Mouse (Mus musculus): ENCODE measurements around the gene Cdkl4. TPM values are rescaled to one million over a fixed set of nuclear protein-coding genes. Genes with fewer than 3 reads are reported as not detected.

The Cdkl4 gene
- total RNA-seq (2014; rRNA removed) (6.9 and 7.9 TPM in 2 replicates), polyA plus RNA-seq (2015; fragmentation: Nextera tagmentation; extraction: Ambion mirVana) (5.4 and 6.0 TPM in 2 replicates)

DNA sequence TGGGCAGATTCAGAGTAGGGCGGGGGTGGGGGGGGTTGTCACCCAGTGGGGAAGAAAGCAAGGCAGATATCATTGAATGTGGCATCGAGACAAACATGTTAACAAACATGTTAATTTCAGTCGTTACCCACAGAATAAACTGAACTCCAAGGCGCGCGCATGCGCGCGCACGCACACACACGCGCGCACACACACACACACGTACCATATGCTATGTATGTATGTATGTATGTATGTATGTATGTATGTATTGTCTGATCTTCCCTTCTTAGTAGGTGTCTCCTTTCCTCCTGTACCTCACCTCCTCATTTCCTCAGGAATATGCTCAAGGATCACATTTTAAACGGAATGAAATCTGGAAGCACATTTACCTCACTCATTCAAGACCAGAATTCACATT lies at the start of gene Cdkl4:
TSS of gene Cdkl4 (minus strand) at position 175 of the 400 bp plus-strand sequence.
- WGBS, result 64% methylated on average over 15 of the region's 15 CpGs

GRCm38 (mm10) chr17:80624979-80625378 lies 47.4 kb upstream of the Cdkl4 start:
- Histone ChIP-seq H3K4me3 (ENCODE audit: low read depth, low read length) (no peak overlapping the region), H3K27me3 (ENCODE audit: insufficient read depth, low read length) (no peaks in the 10 kb centered on the region), H3K9ac (replicated peaks; ENCODE audit: low read length, poor library complexity, severe bottlenecking) (no peak overlapping the region), H3K9me3 (ENCODE audit: low read length) (no peaks in the 10 kb centered on the region), H3K36me3 (ENCODE audit: insufficient read depth, low read length) (no peaks in the 10 kb centered on the region), H3K4me2 (ENCODE audit: low read depth, low read length, poor library complexity, severe bottlenecking) (no peak overlapping the region), H3K4me1 (ENCODE audit: insufficient read depth, low read length) (no peaks in the 10 kb centered on the region), H3K27ac (ENCODE audit: low read depth, low read length) (no peak overlapping the region)
- no peak for TF ChIP-seq CTCF (IDR thresholded peaks at IDR 0.05)
- ATAC-seq (ENCODE audit: low FRiP score), result no peak
- DNase-seq (ENCODE audit: low spot score), result no peak

More for the DNA sequence above, at the start of gene Cdkl4:
- peak within 1 kb of the TSS; percentile 55 for H3K9ac ChIP-seq (replicated peaks; ENCODE audit: low read length, poor library complexity, severe bottlenecking)
- H3K4me3 ChIP-seq (ENCODE audit: low read depth, low read length), result peak within 1 kb of the TSS; percentile 54
- H3K36me3 ChIP-seq (ENCODE audit: insufficient read depth, low read length), result peaks cover 6% of the 10 kb centered on the region; the same call in 1 of the 2 replicates
- ATAC-seq (ENCODE audit: low FRiP score), result peak; percentile 53
- H3K4me2 ChIP-seq (ENCODE audit: low read depth, low read length, poor library complexity, severe bottlenecking), result peak within 1 kb of the TSS; percentile 97
- H3K4me1 ChIP-seq (ENCODE audit: insufficient read depth, low read length), result no peaks in the 10 kb centered on the region
- H3K27me3 ChIP-seq (ENCODE audit: insufficient read depth, low read length), result no peaks in the 10 kb centered on the region
- H3K9me3 ChIP-seq (ENCODE audit: low read length), result no peaks in the 10 kb centered on the region
- peak within 1 kb of the TSS; percentile 32; the same call in 1 of the 2 replicates for H3K27ac ChIP-seq (ENCODE audit: low read depth, low read length)
- DNase-seq (ENCODE audit: low spot score), result no peak
- no peak for TF ChIP-seq CTCF (IDR thresholded peaks at IDR 0.05)

GRCm38 (mm10) chr17:80621691-80622090 lies 44.1 kb upstream of the Cdkl4 start:
- 93% methylated on average over 4 of the region's 4 CpGs for WGBS
- no peaks in the 10 kb centered on the region for H3K4me1 ChIP-seq (ENCODE audit: insufficient read depth, low read length)
- no peak overlapping the region for H3K4me3 ChIP-seq (ENCODE audit: low read depth, low read length)
- no peak overlapping the region for H3K4me2 ChIP-seq (ENCODE audit: low read depth, low read length, poor library complexity, severe bottlenecking)
- TF ChIP-seq CTCF (IDR thresholded peaks at IDR 0.05), result no peak
- no peak overlapping the region for H3K27ac ChIP-seq (ENCODE audit: low read depth, low read length)
- H3K36me3 ChIP-seq (ENCODE audit: insufficient read depth, low read length), result peaks cover 7% of the 10 kb centered on the region
- no peaks in the 10 kb centered on the region for H3K9me3 ChIP-seq (ENCODE audit: low read length)
- no peaks in the 10 kb centered on the region for H3K27me3 ChIP-seq (ENCODE audit: insufficient read depth, low read length)
- ATAC-seq (ENCODE audit: low FRiP score) (no peak), DNase-seq (ENCODE audit: low spot score) (no peak)
- H3K9ac ChIP-seq (replicated peaks; ENCODE audit: low read length, poor library complexity, severe bottlenecking), result no peak overlapping the region

DNA sequence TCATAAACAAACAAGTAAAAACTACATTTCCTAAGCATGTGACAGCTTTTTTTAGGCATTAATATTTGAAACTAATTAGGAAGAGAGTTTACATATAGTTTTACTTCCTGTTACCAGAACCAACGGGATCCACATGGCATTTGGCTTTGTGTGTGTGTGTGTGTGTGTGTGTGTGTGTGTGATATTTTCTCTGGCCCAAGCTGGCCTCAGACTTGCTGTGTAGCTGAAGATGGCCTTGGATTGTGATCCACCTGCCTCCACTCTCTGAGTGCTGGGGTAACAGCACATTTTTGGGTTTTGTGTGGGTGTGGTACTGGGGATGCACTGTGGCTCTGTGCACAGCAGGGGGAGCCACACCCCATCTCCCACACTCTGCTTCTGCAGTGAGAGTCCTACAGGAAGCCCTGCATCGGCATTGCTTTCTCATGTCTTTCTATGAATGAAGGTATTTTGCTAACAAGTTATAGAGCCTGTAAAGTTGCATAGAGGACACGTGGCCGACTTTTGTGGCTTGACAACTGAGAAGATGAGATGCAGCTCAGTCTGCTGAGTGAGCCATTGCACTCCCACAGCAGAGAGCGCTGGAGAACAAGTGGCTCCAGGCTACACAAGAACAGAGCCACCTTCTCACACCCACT lies 43.3 kb upstream of the Cdkl4 start:
- ATAC-seq (ENCODE audit: low FRiP score) (peak; percentile 65; the same call in 1 of the 2 replicates), DNase-seq (ENCODE audit: low spot score) (peak; percentile 69)
- Histone ChIP-seq H3K4me3 (ENCODE audit: low read depth, low read length) (no peak overlapping the region), H3K9me3 (ENCODE audit: low read length) (no peaks in the 10 kb centered on the region), H3K4me1 (ENCODE audit: insufficient read depth, low read length) (no peaks in the 10 kb centered on the region), H3K4me2 (ENCODE audit: low read depth, low read length, poor library complexity, severe bottlenecking) (no peak overlapping the region), H3K9ac (replicated peaks; ENCODE audit: low read length, poor library complexity, severe bottlenecking) (no peak overlapping the region), H3K27ac (ENCODE audit: low read depth, low read length) (no peak overlapping the region), H3K27me3 (ENCODE audit: insufficient read depth, low read length) (no peaks in the 10 kb centered on the region), H3K36me3 (ENCODE audit: insufficient read depth, low read length) (peaks cover 7% of the 10 kb centered on the region)
- 59% methylated on average over 5 of the region's 5 CpGs for WGBS
- TF ChIP-seq CTCF (IDR thresholded peaks at IDR 0.05), result peak; percentile 87

GRCm38 (mm10) chr17:80619556-80619955 lies 41.9 kb upstream of the Cdkl4 start:
- Histone ChIP-seq H3K9ac (replicated peaks; ENCODE audit: low read length, poor library complexity, severe bottlenecking) (no peak overlapping the region), H3K27me3 (ENCODE audit: insufficient read depth, low read length) (no peaks in the 10 kb centered on the region), H3K36me3 (ENCODE audit: insufficient read depth, low read length) (peaks cover 19% of the 10 kb centered on the region), H3K4me2 (ENCODE audit: low read depth, low read length, poor library complexity, severe bottlenecking) (no peak overlapping the region), H3K9me3 (ENCODE audit: low read length) (no peaks in the 10 kb centered on the region), H3K4me3 (ENCODE audit: low read depth, low read length) (no peak overlapping the region), H3K27ac (ENCODE audit: low read depth, low read length) (peak overlapping the region; percentile 34; the same call in 1 of the 2 replicates), H3K4me1 (ENCODE audit: insufficient read depth, low read length) (no peaks in the 10 kb centered on the region)
- WGBS, result 72% methylated on average over 13 of the region's 13 CpGs
- DNase-seq (ENCODE audit: low spot score) (peak; percentile 16), ATAC-seq (ENCODE audit: low FRiP score) (no peak)
- TF ChIP-seq CTCF (IDR thresholded peaks at IDR 0.05), result no peak

DNA sequence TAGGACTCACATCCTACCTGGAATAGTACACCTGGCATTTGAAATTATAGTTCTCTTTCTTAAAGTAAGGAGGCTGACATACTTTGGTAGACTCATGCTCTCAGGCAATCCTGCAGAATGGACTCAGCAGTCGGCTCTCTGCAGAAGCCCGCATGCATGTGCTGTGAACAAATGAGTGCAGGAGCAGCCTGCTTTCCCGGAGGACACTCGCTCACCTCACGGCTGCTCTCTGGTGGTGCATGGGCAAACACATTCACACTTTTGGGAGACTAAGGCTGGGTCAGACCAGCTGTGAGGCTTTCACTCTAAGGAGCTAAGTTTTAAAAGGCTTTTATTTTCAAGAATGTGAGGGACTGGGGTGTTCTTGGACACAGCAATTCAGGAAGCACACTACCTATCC lies 41.3 kb upstream of the Cdkl4 start:
- Histone ChIP-seq H3K9me3 (ENCODE audit: low read length) (no peaks in the 10 kb centered on the region), H3K27me3 (ENCODE audit: insufficient read depth, low read length) (no peaks in the 10 kb centered on the region), H3K4me1 (ENCODE audit: insufficient read depth, low read length) (no peaks in the 10 kb centered on the region), H3K4me2 (ENCODE audit: low read depth, low read length, poor library complexity, severe bottlenecking) (no peak overlapping the region), H3K9ac (replicated peaks; ENCODE audit: low read length, poor library complexity, severe bottlenecking) (0 out of 2 replicates have a peak overlapping the region, but pooled peaks have one; percentile 13), H3K36me3 (ENCODE audit: insufficient read depth, low read length) (peaks cover 21% of the 10 kb centered on the region), H3K27ac (ENCODE audit: low read depth, low read length) (no peak overlapping the region), H3K4me3 (ENCODE audit: low read depth, low read length) (no peak overlapping the region)
- 56% methylated on average over 5 of the region's 5 CpGs for WGBS
- no peak for ATAC-seq (ENCODE audit: low FRiP score)
- DNase-seq (ENCODE audit: low spot score), result peak; percentile 39
- peak; percentile 50 for TF ChIP-seq CTCF (IDR thresholded peaks at IDR 0.05)

Measured in midbrain, postnatal 0 days (tissue).